Mouse (Mus musculus) hindbrain, postnatal 0 days (tissue): ENCODE measurements around the gene Mtx1. TPM values are rescaled to one million over a fixed set of nuclear protein-coding genes. Genes with fewer than 3 reads are reported as not detected.
A peak's percentile ranks its signal among the peaks of the same experiment; 100 is the strongest.

Experiments used
- ATAC-seq: fragments of 200-750 bp; cut with Nextera tagmentation; 2 replicates; pipeline ENCODE4 v1.8.0; 2017; ENCODE audit warnings: mild to moderate bottlenecking, moderate TSS enrichment, moderate library complexity
- DNase-seq: peaks from one replicate; pipeline ENCODE4 v3.0.0-alpha.2; 2015; ENCODE audit warnings: low spot score
- H3K27ac ChIP-seq: fragments of 300-500 bp; sonication (generic); 2 replicates; pipeline ENCODE4 v1.5.1; 2014; ENCODE audit warnings: mild to moderate bottlenecking
- H3K27me3 ChIP-seq: fragments of 300-500 bp; sonication (generic); 2 replicates; pipeline ENCODE4 v1.6.1; 2014; ENCODE audit warnings: low read length, mixed read lengths; ENCODE audit not compliant: insufficient read depth
- H3K36me3 ChIP-seq: fragments of 300-500 bp; sonication (generic); 2 replicates; pipeline ENCODE4 v1.6.1; 2014; ENCODE audit warnings: low read length, mixed read lengths; ENCODE audit not compliant: insufficient read depth
- H3K4me1 ChIP-seq: fragments of 300-500 bp; sonication (generic); 2 replicates; pipeline ENCODE4 v1.6.1; 2014; ENCODE audit warnings: antibody characterized with exemption, low read length, mixed read lengths; ENCODE audit not compliant: insufficient read depth
- H3K4me2 ChIP-seq: fragments of 300-500 bp; sonication (generic); 2 replicates; pipeline ENCODE4 v1.6.1; 2014; ENCODE audit warnings: low read depth, mild to moderate bottlenecking, low read length, moderate library complexity, mixed read lengths
- H3K4me3 ChIP-seq: fragments of 300-500 bp; sonication (generic); 2 replicates; pipeline ENCODE4 v1.5.1; 2014; ENCODE audit warnings: low read length
- H3K9ac ChIP-seq: fragments of 300-500 bp; sonication (generic); replicated peaks from 2 replicates; pipeline ENCODE4 v1.6.1; 2014; ENCODE audit warnings: mild to moderate bottlenecking, low read length, moderate library complexity, mixed read lengths
- H3K9me3 ChIP-seq: fragments of 300-500 bp; sonication (generic); 2 replicates; pipeline ENCODE4 v1.6.1; 2016; ENCODE audit warnings: low read length, mixed read lengths
- CTCF ChIP-seq: IDR thresholded peaks from 2 replicates; pipeline ENCODE4 v1.5.1; 2016; ENCODE audit warnings: antibody characterized with exemption, control low read depth, low read depth
- WGBS: fragments of 180-500 bp; shearing (Covaris S2); extraction: QIAGEN DNeasy Blood & Tissue Kit; methylation state at CpG from one replicate; pipeline ENCODE4 v1.1.7; 2014; 5-methylcytosine and 5-hydroxymethylcytosine counted together
- polyA plus RNA-seq: library from polyadenylated mRNA; unstranded; fragments of >200 nt; fragmentation: Nextera tagmentation; extraction: Ambion mirVana; gene quantifications from 2 replicates; pipeline ENCODE4 v1.2.1, GENCODE M21; 2015
- total RNA-seq: library from RNA; depleted of rRNA; stranded (reverse); fragments of >200 nt; gene quantifications from 2 replicates; pipeline ENCODE4 v1.2.3, GENCODE M21; 2014

Gene Mtx1
- total and polyA plus RNA-seq, 2 experiments from 2014 or later = 130 to 186 TPM

DNA sequence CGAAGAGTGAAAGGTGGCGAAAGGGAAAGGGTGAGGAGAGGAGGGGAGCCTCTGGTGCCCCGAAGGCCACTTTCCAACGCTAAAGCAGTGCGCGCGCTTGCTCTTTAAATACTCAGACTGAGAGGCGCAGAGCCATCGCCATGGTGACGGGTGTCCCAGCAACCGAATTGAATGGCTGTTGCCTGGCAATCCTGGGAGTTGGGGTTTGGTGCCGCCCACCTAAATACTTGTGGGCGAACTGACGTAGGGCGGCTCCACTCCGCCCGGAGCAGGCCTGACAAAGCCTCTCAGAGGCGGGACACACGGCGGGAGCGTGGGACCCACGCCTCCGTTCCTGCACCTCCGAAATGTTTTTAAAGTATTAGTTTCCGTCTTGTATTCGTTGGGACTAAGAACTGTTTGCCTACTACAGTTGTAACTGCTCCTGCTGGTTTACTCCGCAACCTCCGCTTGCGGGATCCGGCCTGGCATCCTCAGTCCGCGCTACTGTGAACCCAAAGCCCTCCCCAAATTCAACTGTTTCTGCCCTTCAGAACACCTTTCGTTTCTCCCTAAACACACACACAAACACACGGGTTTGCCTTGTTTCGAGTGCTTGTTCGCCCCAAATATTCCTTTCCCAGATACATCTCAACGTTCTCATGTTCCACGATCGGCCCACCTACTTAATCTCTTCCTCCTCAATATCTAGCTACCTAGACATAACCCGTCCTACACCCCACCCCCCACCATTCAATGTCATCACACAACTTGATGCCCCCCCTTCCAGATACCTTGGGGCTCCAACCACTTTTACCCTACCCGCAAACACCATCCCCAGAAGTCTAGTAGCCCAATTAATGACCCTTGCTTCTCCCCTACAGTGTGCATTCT, 655 bp upstream of the Mtx1 start:
- no peak for TF ChIP-seq CTCF
- H3K4me3 ChIP-seq = peak overlapping the region; percentile 40
- ATAC-seq = peak; percentile 81
- no peaks in the 10 kb centered on the region for H3K27me3 ChIP-seq
- peak overlapping the region; percentile 68 for H3K4me2 ChIP-seq
- peak overlapping the region; percentile 45 for H3K9ac ChIP-seq
- 8% methylated on average over 41 of the region's 41 CpGs for WGBS
- peak; percentile 95 for DNase-seq
- peak overlapping the region; percentile 78 for H3K27ac ChIP-seq
- no peaks in the 10 kb centered on the region for H3K36me3 ChIP-seq
- no peaks in the 10 kb centered on the region for H3K9me3 ChIP-seq
- H3K4me1 ChIP-seq = peaks cover 12% of the 10 kb centered on the region; the same call in 1 of the 2 replicates

DNA sequence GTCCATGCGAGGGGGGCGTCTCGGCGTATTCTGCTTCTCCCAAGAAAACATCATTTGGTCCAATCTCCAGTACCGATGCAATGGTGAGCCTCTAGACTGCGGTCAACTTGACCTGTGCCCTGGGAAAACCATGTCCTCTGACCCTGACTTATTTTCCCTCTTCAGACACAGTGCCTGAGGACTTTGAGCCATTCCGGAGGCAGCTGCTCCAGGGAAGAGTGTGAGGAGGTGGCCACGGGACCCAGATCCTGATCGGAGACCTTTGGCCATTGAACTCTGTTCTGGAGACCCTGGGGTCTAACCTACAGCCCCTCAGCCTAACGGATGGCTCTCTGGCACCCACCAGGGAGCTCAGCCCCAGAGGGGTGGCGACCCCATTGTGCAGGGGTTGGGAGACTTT, 527 bp downstream of the Mtx1 start:
- no peak for TF ChIP-seq CTCF
- H3K27ac ChIP-seq = peak overlapping the region; percentile 78
- H3K9ac ChIP-seq = peak overlapping the region; percentile 41
- H3K27me3 ChIP-seq = no peaks in the 10 kb centered on the region
- H3K4me3 ChIP-seq = peak overlapping the region; percentile 40
- H3K36me3 ChIP-seq = no peaks in the 10 kb centered on the region
- no peak for ATAC-seq
- no peaks in the 10 kb centered on the region for H3K9me3 ChIP-seq
- 17% methylated on average over 11 of the region's 11 CpGs for WGBS
- peak overlapping the region; percentile 68 for H3K4me2 ChIP-seq
- peaks cover 12% of the 10 kb centered on the region; the same call in 1 of the 2 replicates for H3K4me1 ChIP-seq
- no peak for DNase-seq

DNA sequence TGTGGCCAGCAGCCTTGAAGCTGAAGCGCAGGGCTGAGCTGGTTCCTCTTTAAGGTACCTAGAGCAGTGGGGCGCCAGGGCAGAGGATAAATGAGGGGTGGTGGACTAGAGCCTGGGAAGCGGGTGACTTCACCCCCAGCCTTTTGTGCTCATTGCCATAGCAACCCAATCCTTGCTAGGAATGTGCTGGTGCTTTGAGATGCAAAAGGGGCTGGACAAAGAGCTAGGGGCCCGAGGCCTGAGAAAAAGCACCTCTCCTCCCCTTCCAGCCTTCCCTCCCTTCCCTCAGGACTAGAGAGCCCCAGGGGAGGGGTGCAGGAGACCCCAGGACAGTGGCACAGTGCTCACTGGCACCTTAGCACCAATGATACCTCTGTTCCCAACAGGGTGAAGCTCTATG, 970 bp downstream of the Mtx1 start:
- peak; percentile 81 for DNase-seq
- peaks cover 12% of the 10 kb centered on the region; the same call in 1 of the 2 replicates for H3K4me1 ChIP-seq
- peak overlapping the region; percentile 68 for H3K4me2 ChIP-seq
- H3K9ac ChIP-seq = peak overlapping the region; percentile 41
- WGBS = 25% methylated on average over 4 of the region's 4 CpGs
- H3K36me3 ChIP-seq = no peaks in the 10 kb centered on the region
- H3K9me3 ChIP-seq = no peaks in the 10 kb centered on the region
- peak; percentile 62 for ATAC-seq
- H3K27me3 ChIP-seq = no peaks in the 10 kb centered on the region
- peak overlapping the region; percentile 40 for H3K4me3 ChIP-seq
- no peak for TF ChIP-seq CTCF
- peak overlapping the region; percentile 78 for H3K27ac ChIP-seq

DNA sequence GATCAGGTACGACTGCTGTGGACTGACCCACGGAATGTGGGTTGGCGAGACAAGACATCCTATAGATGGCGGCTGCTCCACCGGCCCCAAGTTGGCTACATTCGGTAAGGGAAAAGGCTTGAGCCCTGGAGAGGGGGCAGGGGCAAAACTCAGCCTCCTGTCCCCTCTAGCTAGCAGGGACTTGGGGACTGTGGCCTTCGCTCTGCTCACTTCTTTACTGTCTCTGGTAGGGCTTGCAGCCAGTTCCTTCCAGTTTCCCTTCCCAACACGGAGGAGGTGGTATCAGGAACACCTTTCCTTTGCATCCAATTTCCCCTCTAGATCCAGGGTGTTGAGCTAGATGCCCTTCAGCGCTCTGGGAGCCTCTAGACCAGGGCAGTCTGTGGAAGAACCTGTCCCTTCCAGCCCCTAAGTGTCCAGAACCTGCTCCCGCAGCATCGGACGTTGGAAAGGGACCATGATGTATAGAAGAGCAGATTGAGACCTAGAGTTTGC, 1.5 kb downstream of the Mtx1 start:
- TF ChIP-seq CTCF = no peak
- no peak for DNase-seq
- 29% methylated on average over 12 of the region's 12 CpGs for WGBS
- Histone ChIP-seq H3K27me3 (no peaks in the 10 kb centered on the region), H3K4me1 (peaks cover 12% of the 10 kb centered on the region; the same call in 1 of the 2 replicates), H3K9me3 (no peaks in the 10 kb centered on the region), H3K9ac (peak overlapping the region; percentile 41), H3K27ac (peak overlapping the region; percentile 78), H3K36me3 (no peaks in the 10 kb centered on the region), H3K4me2 (peak overlapping the region; percentile 68), H3K4me3 (peak overlapping the region; percentile 40)
- ATAC-seq = no peak

DNA sequence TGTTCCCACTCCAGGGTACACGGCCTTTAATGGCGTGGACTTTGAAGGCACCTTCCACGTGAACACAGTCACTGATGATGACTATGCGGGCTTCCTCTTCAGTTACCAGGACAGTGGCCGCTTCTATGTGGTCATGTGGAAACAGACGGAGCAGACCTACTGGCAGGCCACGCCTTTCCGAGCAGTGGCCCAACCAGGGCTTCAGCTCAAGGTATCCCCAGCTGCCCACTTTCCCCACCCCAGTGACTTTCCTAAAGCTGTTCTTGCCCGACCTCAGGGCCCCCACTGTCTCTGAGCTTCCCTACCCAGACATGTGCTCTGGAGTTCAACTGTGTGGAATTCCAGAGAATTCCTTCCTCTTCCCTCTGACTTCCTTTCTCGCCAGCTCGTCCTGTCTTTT, 2.1 kb downstream of the Mtx1 start:
- Histone ChIP-seq H3K36me3 (no peaks in the 10 kb centered on the region), H3K9me3 (no peaks in the 10 kb centered on the region), H3K4me2 (peak overlapping the region; percentile 68), H3K4me1 (peaks cover 12% of the 10 kb centered on the region; the same call in 1 of the 2 replicates), H3K4me3 (peak overlapping the region; percentile 40), H3K27me3 (no peaks in the 10 kb centered on the region), H3K9ac (peak overlapping the region; percentile 41), H3K27ac (peak overlapping the region; percentile 78)
- TF ChIP-seq CTCF = no peak
- no peak for ATAC-seq
- DNase-seq = no peak
- 29% methylated on average over 11 of the region's 11 CpGs for WGBS

DNA sequence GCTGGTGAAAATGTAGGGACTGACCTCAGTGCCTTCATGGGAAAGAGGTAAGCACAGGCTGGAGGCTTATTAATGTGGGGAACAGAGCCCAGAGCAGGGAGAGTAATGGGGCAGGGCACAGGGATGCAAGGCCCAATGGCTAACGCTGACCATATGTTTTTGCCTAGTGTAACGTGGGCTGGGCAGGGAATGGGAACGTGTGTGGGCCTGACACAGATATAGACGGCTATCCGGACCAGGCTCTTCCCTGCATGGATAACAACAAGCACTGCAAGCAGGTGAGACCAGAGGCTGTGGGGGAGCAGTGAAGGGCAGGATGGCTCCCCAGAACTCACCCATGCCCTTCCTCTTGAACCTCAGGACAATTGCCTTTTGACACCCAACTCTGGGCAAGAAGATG, 5.7 kb downstream of the Mtx1 start:
- DNase-seq (no peak), ATAC-seq (no peak)
- Histone ChIP-seq H3K4me2 (no peak overlapping the region), H3K9ac (no peak overlapping the region), H3K4me1 (peaks cover 12% of the 10 kb centered on the region; the same call in 1 of the 2 replicates), H3K9me3 (no peaks in the 10 kb centered on the region), H3K27ac (no peak overlapping the region), H3K27me3 (no peaks in the 10 kb centered on the region), H3K36me3 (no peaks in the 10 kb centered on the region), H3K4me3 (no peak overlapping the region)
- 52% methylated on average over 5 of the region's 5 CpGs for WGBS
- TF ChIP-seq CTCF = no peak
